Mouse (Mus musculus) stomach, postnatal 0 days (tissue): ENCODE measurements around the gene Mesp2.

Source experiments
- CTCF ChIP-seq: IDR thresholded peaks from 2 replicates; pipeline ENCODE4 v1.5.1; 2016; ENCODE audit warnings: antibody characterized with exemption, low read depth, mild to moderate bottlenecking, moderate library complexity
- EP300 ChIP-seq: optimal IDR thresholded peaks from 2 replicates; pipeline ENCODE3; 2016; ENCODE audit warnings: antibody characterized with exemption

GRCm38 (mm10) chr7:79858956-79859630, 48.6 kb downstream of the Mesp2 start:
- no peak for TF ChIP-seq CTCF
- no peak for TF ChIP-seq EP300
